Mouse (Mus musculus): ENCODE measurements around the gene Hist1h2af.
A peak's percentile ranks its signal among the peaks of the same experiment; 100 is the strongest.

The Hist1h2af gene

DNA sequence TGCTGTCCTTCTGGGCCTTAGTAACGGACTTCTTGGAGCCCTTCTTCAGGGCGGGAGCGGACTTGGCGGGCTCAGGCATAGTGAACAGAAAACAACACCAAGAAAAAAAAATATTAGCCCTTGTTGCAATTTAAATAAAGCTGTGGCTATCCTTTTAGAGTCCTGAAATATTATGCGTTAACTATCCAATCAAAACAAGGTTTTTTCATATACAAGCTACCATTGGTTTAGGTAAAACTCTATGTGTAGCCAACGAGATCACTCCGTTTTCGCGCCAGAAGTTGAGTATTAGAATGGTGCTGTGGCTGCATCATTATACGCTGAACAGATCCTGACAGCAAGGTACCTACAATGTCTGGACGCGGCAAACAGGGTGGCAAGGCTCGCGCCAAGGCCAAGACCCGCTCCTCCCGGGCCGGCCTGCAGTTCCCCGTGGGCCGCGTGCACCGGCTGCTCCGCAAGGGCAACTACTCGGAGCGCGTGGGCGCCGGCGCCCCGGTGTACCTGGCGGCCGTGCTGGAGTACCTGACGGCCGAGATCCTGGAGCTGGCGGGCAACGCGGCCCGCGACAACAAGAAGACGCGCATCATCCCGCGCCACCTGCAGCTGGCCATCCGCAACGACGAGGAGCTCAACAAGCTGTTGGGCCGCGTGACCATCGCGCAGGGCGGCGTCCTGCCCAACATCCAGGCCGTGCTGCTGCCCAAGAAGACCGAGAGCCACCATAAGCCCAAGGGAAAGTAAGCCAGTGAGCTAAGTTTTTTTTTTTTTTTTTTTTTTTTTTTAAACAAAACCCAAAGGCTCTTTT lies at the start of gene Hist1h2af:
Hist1h2af (plus strand) TSS at position 347 of the 808 bp plus-strand sequence.
- peak; percentile 90 for DNase-seq (ENCODE audit: low read depth, low spot score)

DNA sequence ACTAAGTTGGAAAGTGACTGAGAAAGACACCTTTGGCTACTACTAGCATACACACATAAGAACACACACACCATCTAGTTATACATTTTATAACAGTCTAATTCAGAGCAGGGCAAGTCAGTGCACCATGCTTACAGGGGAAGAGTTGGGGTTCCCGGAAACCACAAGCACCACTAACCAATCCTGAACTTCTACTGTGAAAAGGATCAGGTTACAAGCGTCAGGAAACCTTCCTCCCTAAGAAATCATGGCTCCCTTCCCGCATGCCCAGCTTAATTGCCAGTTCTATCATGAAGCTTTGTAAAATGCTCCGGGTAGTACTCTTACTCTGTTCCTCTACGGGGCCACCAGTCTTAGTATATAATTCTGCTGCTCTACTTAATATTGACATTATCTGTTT lies 48.4 kb upstream of the Hist1h2af start:
- no peak for DNase-seq (ENCODE audit: low read depth, low spot score)

DNA sequence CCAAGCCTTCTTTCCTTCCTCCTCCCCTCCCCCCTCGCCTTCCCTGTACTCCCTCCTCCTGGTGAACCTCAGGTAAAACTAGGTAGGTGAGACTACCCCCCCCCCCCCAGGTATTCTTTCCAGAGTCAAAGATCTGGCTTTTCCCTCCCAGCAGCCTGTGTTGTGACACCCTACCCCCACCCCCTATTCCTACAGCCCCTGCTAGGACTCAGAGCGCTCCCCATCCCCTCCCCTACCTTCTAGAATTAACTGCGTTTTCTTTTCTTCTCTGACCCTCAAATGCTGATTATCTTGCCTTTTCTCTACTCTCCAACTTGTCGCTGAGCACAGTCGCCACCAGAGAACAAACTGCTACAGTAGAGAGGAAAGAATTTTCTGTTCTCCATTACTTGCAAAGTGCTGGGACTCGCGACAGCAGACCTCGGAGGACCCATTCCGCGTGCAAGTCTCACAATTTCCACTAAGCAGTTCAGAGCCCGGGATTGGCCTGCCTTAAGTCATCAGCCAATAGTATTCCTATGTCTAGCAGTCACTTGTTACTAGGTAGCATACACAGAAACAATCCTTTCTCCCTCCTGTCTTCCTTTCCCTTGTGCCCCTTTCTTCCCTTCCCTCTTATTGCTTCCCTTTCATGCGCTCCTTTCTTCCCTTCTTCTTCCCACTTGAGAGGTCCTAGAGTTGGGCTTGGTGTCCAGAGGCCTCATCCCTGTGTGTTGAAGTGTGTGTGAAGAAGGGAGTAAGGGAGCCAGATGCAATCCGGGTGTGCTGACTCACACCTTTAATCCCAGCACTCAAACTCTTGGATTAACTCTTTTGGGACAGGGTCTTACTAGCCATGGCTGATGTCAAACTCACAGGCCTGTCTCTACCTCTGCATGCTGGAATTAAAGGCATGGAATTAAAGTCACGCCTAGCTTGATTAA lies 45.0 kb upstream of the Hist1h2af start, which contains the start of gene Btn2a2:
Btn2a2 (minus strand) TSS at position 458 of the 923 bp plus-strand sequence.
- DNase-seq (ENCODE audit: low read depth, low spot score): peak; percentile 89

DNA sequence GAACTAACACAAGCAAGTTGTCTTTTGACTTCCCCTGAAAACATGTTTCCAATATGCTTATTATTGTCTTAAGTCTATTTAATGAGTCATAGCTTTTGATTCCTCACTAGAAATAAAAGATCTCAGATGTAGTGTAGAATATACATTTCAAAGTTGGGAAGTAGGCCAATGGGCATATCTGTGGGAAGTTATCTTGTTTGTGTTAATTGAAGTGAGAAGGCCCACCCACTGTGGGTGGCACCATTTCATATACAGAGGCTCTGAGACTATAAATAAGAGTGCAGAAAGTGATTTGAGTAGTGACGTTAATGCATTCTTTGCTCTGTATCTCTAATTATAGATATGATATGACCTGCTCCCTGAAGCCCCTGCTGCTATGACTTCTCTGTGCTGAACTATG lies 42.8 kb upstream of the Hist1h2af start:
- no peak for DNase-seq (ENCODE audit: low read depth, low spot score)

GRCm38 (mm10) chr13:23491263-23491662 lies 42.4 kb upstream of the Hist1h2af start:
- DNase-seq (ENCODE audit: low read depth, low spot score): no peak

DNA sequence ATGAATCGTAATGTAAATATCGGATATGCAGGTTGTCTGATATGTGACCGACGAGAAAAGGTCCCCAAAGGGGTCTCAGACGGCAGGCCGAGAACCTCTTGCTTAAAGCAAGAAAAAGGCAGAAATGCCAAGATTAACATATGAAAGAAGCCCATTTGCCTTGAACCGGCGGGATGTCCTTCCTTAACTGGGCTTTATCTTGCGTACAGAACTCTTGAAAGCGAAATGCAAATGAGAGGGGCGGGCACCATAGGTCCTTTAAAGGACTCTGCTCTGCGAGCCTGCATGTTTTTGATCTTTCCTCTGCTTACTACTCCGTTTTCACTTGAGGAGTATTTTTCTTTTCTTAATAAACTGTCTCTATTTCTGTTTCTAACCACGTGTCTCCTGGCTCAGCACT lies 41.7 kb upstream of the Hist1h2af start:
- peak; percentile 95 for DNase-seq (ENCODE audit: low read depth, low spot score)

GRCm38 (mm10) chr13:23495526-23495925 lies 38.2 kb upstream of the Hist1h2af start:
- peak; percentile 59 for DNase-seq (ENCODE audit: low read depth, low spot score)

DNA sequence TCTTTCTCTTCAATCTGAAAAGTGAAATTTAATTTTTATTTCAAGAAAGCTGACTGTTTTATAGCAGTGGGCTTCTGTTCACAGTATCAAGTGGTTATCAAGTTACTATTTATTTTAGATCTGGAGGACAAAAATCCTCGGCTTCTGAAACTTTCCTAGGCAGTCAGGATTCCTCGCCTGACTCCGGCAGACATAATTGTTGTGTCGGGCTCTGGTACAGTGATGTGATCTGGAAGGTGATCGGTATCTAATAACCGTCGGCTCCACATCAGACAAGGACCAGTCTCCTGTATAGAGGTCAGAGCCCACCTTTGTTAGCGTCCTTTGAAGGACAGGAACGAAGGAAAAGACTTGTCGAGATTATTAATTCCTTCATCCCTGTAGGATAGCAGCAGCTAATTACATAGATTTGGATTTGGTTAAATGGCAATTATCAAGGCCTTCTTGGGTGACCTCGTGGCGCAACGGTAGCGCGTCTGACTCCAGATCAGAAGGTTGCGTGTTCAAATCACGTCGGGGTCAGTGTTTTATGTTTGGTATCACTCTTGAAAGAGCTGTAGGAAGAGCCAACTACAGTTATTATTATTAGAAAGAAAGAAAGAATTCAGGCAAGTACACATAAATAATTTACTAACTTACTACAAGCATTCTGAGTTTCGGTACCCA lies 35.9 kb upstream of the Hist1h2af start:
- peak; percentile 85 for DNase-seq (ENCODE audit: low read depth, low spot score)

DNA sequence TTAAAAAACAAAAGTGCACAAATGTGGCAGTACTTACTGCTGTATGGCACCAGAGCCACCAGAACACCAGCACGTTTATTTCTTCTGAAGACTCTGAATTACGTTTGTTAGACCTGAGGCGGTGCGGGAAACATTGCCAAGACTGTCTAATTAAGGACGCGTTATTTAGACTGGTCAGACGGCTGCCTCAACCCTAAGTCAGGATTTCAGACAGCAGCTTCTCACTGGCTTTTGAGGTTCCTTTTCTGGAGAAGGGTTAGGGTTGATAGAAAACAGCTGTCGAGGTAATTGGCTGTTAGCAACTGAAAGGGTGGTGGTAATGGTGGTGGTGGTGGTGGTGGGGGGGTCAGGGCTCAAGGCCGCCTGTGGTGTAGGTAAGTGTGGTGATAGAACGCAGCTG lies 35.1 kb upstream of the Hist1h2af start:
- DNase-seq (ENCODE audit: low read depth, low spot score): peak; percentile 41

- DNase-seq (ENCODE audit: low read depth, low spot score): peak; percentile 55
These were observed 33.8 kb upstream of the Hist1h2af start for GRCm38 (mm10) chr13:23499943-23500342.

- peak; percentile 92 for DNase-seq (ENCODE audit: low read depth, low spot score)
These were observed 33.1 kb upstream of the Hist1h2af start for GRCm38 (mm10) chr13:23500424-23501200.

DNA sequence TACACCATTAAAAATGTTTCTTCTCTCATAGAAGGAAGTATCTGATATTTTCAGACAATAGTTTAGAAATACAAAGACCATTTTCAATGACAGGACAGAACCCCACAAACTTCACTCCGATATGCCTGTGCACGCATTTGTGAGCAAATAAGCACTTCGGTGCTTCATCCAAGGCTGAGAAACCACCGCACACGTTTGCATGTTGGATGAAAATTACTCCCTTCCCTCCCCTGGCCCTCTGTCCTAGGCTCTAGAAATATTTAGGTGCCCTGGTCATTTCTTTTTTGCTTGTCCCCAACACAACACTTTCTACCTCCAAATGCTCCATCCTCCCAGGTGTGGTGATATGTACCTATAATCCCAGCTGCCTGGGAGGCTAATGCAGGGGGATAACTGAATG lies 32.2 kb upstream of the Hist1h2af start:
- no peak for DNase-seq (ENCODE audit: low read depth, low spot score)

DNA sequence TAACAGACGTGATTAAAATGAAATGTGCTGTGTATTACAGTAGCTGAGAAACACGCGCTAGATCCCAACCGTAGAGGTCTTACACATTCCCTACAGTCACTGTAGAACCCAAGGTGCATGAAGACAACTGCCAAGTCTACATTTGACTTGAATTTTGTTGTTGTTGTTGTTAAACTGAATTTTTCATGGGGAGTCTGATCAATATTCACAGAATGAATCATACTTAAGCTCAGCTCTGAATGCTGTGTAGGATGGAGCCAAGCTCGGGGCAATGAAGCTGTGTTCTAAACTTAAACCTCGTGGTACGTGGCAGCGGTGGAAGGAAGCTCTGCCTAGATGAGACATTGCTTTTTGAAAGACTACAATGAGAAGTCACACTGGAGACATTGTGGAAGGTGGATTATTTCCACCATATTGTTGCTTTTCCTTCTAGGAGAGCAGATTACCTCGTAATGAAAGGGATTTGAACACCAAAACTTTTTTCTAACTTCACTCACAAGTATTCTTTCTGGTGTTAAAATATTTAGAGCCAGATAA lies 31.6 kb upstream of the Hist1h2af start:
- DNase-seq (ENCODE audit: low read depth, low spot score): no peak

DNA sequence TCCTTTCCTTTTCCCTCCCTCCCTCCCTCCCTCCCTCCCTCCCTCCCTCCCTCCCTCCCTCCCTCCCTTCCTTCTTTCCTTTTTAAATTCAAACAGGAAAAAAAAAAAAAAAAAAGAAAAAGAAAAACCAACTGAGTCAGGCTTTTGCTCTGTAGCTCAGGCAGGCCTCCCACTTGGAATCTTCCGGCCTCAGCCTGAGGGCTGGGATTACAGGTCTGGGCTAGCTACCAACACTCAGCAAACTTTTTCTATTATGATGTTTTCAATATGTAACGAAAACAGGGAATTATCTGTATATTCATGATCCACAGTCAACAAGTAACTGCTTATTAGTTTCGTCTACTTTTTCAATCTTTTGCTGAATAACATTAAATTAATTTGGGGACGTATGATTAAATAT lies 30.8 kb upstream of the Hist1h2af start:
- no peak for DNase-seq (ENCODE audit: low read depth, low spot score)

- DNase-seq (ENCODE audit: low read depth, low spot score): peak; percentile 89
These were observed 29.9 kb upstream of the Hist1h2af start for GRCm38 (mm10) chr13:23503797-23504196.

GRCm38 (mm10) chr13:23505662-23506345 lies 27.9 kb upstream of the Hist1h2af start:
- DNase-seq (ENCODE audit: low read depth, low spot score): peak; percentile 74

- DNase-seq (ENCODE audit: low read depth, low spot score): peak; percentile 82
These were observed 27.4 kb upstream of the Hist1h2af start for GRCm38 (mm10) chr13:23506351-23506750.

- DNase-seq (ENCODE audit: low read depth, low spot score): peak; percentile 93
These were observed 26.7 kb upstream of the Hist1h2af start for GRCm38 (mm10) chr13:23506819-23507515.

- DNase-seq (ENCODE audit: low read depth, low spot score): peak; percentile 51
These were observed 23.6 kb upstream of the Hist1h2af start for GRCm38 (mm10) chr13:23510127-23510526.

Measured in ZHBTc4 (cell line).